Mouse (Mus musculus): ENCODE results near the gene Uvrag.

DNA sequence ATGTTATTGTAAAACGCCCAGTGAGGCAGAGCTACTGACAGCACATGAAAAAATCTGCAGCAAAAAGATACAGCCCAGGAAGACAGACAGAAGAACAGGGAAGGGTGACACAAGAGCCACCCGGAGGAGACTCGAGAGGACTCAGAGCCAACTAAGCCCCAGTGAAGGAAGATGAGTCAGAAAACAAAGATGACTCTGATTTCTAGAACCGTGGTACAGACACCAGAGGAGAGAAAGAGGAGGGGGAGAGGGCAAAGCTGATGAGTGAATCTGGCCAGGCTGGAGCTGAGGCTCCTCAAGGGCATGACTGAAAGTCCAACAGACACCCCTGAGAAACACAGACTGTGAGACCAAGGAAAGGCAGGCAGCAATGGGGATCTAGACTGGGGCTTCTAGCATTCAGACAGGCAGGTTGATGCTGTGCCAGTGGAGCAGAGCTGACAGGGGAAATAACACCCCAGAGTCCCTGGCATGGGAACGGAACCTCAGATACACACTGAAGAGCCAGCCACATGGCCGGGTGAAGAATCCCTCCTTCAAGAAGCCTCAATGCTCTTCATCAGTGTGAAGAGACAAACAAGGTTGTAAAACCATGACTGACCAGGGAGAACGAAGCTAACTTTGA, 79.8 kb downstream of the Uvrag start:
- TF ChIP-seq POLR2A (IDR thresholded peaks at IDR 0.05; ENCODE audit: low read depth, low read length) (no peak), CTCF (IDR thresholded peaks at IDR 0.05; ENCODE audit: borderline replicate concordance, insufficient read depth, low read length) (no peak)
